Comparison of ENCODE assay signal across 9 mouse cellular contexts in the genomic region with DNA sequence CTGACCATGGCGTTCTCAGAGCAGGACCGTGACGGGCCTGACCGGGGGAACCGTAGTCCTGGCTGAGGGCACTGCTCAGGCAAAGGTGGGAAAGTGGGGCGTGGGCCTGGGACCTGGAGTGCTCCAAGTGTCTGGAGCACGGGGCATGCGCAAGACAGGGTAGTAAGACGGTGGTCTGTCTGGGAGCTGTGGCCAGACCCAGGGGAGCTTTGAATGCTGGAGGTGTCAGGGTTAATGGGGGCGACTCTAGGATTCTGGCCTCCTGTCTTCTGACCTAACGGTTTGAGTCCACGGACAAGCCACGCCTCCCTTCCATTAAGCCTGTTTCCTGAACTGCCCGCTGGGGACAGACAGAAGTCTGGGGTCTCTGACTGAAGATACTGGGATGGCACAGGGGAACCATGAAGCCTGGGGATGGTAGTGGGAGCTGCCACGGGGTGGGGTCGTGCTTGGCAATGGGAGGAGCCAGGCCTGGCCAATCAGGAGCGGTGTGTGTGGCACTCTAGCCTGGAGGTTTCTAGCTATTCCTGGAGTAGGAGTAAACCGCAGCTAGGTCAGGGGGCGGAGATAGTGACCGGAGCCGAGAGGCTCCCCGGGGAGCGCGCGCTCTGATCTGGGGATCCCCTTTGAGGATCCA. TPM values are rescaled to one million over a fixed set of nuclear protein-coding genes. Genes with fewer than 3 reads are reported as not detected.
DNase-seq lines count a peak whose midpoint lies in the region; TF ChIP-seq lines count a peak whose summit lies in the region.
"Had no signal": no experiment of that assay in that cellular context is flagged by ENCODE, and none has a peak within 500 bp of the region (broad histone marks: within the 10 kb centered on the region; RNA-seq: fewer than 3 reads in every experiment).

No protein-coding gene starts in this region.

- 1% methylated on average over 25 of the region's 25 CpGs for whole genome bisulfite sequencing in bone marrow, adult 2 months
- 9% methylated on average over 25 of the region's 25 CpGs for WGBS in forebrain, embryonic 10.5 days
- WGBS in limb, embryonic 10.5 days, result 4% methylated on average over 25 of the region's 25 CpGs
- WGBS in midbrain, embryonic 10.5 days, result 9% methylated on average over 25 of the region's 25 CpGs

- H3K4me1 ChIP-seq in bone marrow, adult 2 months (ENCODE audit: control insufficient read depth, insufficient read depth, low read length), result no peaks in the 10 kb centered on the region; the same call in 1 of the 2 replicates
- H3K4me1 ChIP-seq in forebrain, embryonic 10.5 days, result peaks cover 57% of the 10 kb centered on the region
- peaks cover 47% of the 10 kb centered on the region for H3K4me1 ChIP-seq in limb, embryonic 10.5 days
- H3K4me1 ChIP-seq in midbrain, embryonic 10.5 days, result peaks cover 38% of the 10 kb centered on the region

- H3K9me3 ChIP-seq in forebrain, embryonic 10.5 days, result no peaks in the 10 kb centered on the region
- no peaks in the 10 kb centered on the region for H3K9me3 ChIP-seq in limb, embryonic 10.5 days (replicated peaks)
- no peaks in the 10 kb centered on the region for H3K9me3 ChIP-seq in midbrain, embryonic 10.5 days (replicated peaks)

- H3K4me3 ChIP-seq in layer of hippocampus, adult 2 months, result peak overlapping the region; percentile 68
- H3K4me3 ChIP-seq in bone marrow, adult 2 months (replicated peaks; ENCODE audit: control insufficient read depth, low read depth, low read length), result peak overlapping the region; percentile 44
- H3K4me3 ChIP-seq in forebrain, embryonic 10.5 days, result peak overlapping the region; percentile 76
- peak overlapping the region; percentile 85 for H3K4me3 ChIP-seq in limb, embryonic 10.5 days
- peak overlapping the region; percentile 78 for H3K4me3 ChIP-seq in midbrain, embryonic 10.5 days

- H3K27me3 ChIP-seq in forebrain, embryonic 10.5 days (ENCODE audit: poor library complexity, severe bottlenecking), result peaks cover 21% of the 10 kb centered on the region
- no peaks in the 10 kb centered on the region for H3K27me3 ChIP-seq in limb, embryonic 10.5 days (ENCODE audit: low read depth, poor library complexity, severe bottlenecking)
- H3K27me3 ChIP-seq in midbrain, embryonic 10.5 days (ENCODE audit: low read depth, poor library complexity, severe bottlenecking), result peaks cover 12% of the 10 kb centered on the region

- peak; percentile 28 for TF ChIP-seq CTCF in layer of hippocampus, adult 2 months (conservative IDR thresholded peaks at IDR 0.05)
- TF ChIP-seq CTCF in bone marrow, adult 2 months (IDR thresholded peaks at IDR 0.05; ENCODE audit: control insufficient read depth, insufficient read depth, low read length), result no peak

- intact Hi-C loops in heart, postnatal 14 days (cut with DNase I), result no loop called here

- no peak; the same call in 1 of the 2 replicates for TF ChIP-seq POLR2A in bone marrow, adult 2 months (IDR thresholded peaks at IDR 0.05; ENCODE audit: borderline replicate concordance, control insufficient read depth, low read depth, low read length)

- peak overlapping the region; percentile 96 for H3K27ac ChIP-seq in layer of hippocampus, adult 2 months
- peak overlapping the region; percentile 27; the same call in 1 of the 2 replicates for H3K27ac ChIP-seq in bone marrow, adult 2 months (ENCODE audit: control insufficient read depth, insufficient read depth, low read depth, low read length, poor library complexity)
- H3K27ac ChIP-seq in forebrain, embryonic 10.5 days, result peak overlapping the region; percentile 57
- peak overlapping the region; percentile 67 for H3K27ac ChIP-seq in limb, embryonic 10.5 days
- H3K27ac ChIP-seq in midbrain, embryonic 10.5 days (replicated peaks), result peak overlapping the region; percentile 29; the same call in 1 of the 2 replicates

- DNase-seq in layer of hippocampus, adult 2 months (ENCODE audit: low spot score in 2 of 2), result no peak
- DNase-seq in layer of hippocampus, adult 18-20 months (ENCODE audit: low spot score in 2 of 2), result no peak
- DNase-seq in forebrain, embryonic 10.5 days (ENCODE audit: extremely low spot score, low spot score), result peak; percentile 68
- DNase-seq in heart, postnatal 14 days, result peak; percentile 79 to 80
- peak; percentile 75 for DNase-seq in limb, embryonic 10.5 days (ENCODE audit: low spot score)
- peak; percentile 70 for DNase-seq in midbrain, embryonic 10.5 days (ENCODE audit: low spot score)
- DNase-seq in spleen, postnatal 36 days (ENCODE audit: low spot score in 2 of 2), result peak; percentile 59 to 70

- H3K36me3 ChIP-seq in forebrain, embryonic 10.5 days (replicated peaks), result peaks cover 13% of the 10 kb centered on the region
- H3K36me3 ChIP-seq in limb, embryonic 10.5 days, result peaks cover 13% of the 10 kb centered on the region
- peaks cover 10% of the 10 kb centered on the region; the same call in 1 of the 2 replicates for H3K36me3 ChIP-seq in midbrain, embryonic 10.5 days

RNA-seq across cellular contexts. Expression of gene St6galnac6, which starts 8.8 kb away (rescaled TPM):
- 100 to 1,000 TPM; 117 to 124 TPM for total RNA-seq in layer of hippocampus, adult 2 months (2021)
- total RNA-seq in layer of hippocampus, adult 18-20 months (2021), result 100 to 1,000 TPM; 134 to 142 TPM
- polyA plus RNA-seq in bone marrow, adult 2 months (2011; ENCODE audit: insufficient read depth, insufficient read length, low replicate concordance, missing spikeins), result 13.3 and 25.7 TPM in 2 replicates
- polyA plus RNA-seq in forebrain, embryonic 10.5 days (2016; fragmentation: Nextera tagmentation; extraction: Ambion mirVana), result 13.3 and 13.8 TPM in 2 replicates
- total RNA-seq in heart, postnatal 14 days (2021), result 100 to 1,000 TPM in 1 of 2 experiments, 10 to 100 TPM in 1; 97.9 to 104 TPM
- polyA plus RNA-seq in limb, embryonic 10.5 days (2016; fragmentation: Nextera tagmentation; extraction: Ambion mirVana), result 11.8 and 16.7 TPM in 2 replicates
- polyA plus RNA-seq in midbrain, embryonic 10.5 days (2016; fragmentation: Nextera tagmentation; extraction: Ambion mirVana), result 10.8 and 11.9 TPM in 2 replicates

RNA-seq across cellular contexts. Expression of gene Ak1, which starts 13.3 kb away (rescaled TPM):
- 100 to 1,000 TPM; 120 to 123 TPM for total RNA-seq in layer of hippocampus, adult 2 months (2021)
- 100 to 1,000 TPM; 128 to 131 TPM for total RNA-seq in layer of hippocampus, adult 18-20 months (2021)
- polyA plus RNA-seq in bone marrow, adult 2 months (2011; ENCODE audit: insufficient read depth, insufficient read length, low replicate concordance, missing spikeins), result 4.0 and 9.1 TPM in 2 replicates
- polyA plus RNA-seq in forebrain, embryonic 10.5 days (2016; fragmentation: Nextera tagmentation; extraction: Ambion mirVana), result 17.8 and 20.2 TPM in 2 replicates
- 100 to 1,000 TPM; 595 to 617 TPM for total RNA-seq in heart, postnatal 14 days (2021)
- polyA plus RNA-seq in limb, embryonic 10.5 days (2016; fragmentation: Nextera tagmentation; extraction: Ambion mirVana), result 21.6 and 35.7 TPM in 2 replicates
- polyA plus RNA-seq in midbrain, embryonic 10.5 days (2016; fragmentation: Nextera tagmentation; extraction: Ambion mirVana), result 26.4 and 30.3 TPM in 2 replicates

RNA-seq across cellular contexts. Expression of gene St6galnac4, which starts 21.4 kb away (rescaled TPM):
- 10 to 100 TPM; 36.4 to 40.0 TPM for total RNA-seq in layer of hippocampus, adult 2 months (2021)
- 10 to 100 TPM; 40.4 to 44.8 TPM for total RNA-seq in layer of hippocampus, adult 18-20 months (2021)
- polyA plus RNA-seq in bone marrow, adult 2 months (2011; ENCODE audit: insufficient read depth, insufficient read length, low replicate concordance, missing spikeins), result 8.6 and 18.7 TPM in 2 replicates
- polyA plus RNA-seq in forebrain, embryonic 10.5 days (2016; fragmentation: Nextera tagmentation; extraction: Ambion mirVana), result 15.7 and 17.6 TPM in 2 replicates
- 10 to 100 TPM; 22.8 to 23.6 TPM for total RNA-seq in heart, postnatal 14 days (2021)
- 26.0 and 26.1 TPM in 2 replicates for polyA plus RNA-seq in limb, embryonic 10.5 days (2016; fragmentation: Nextera tagmentation; extraction: Ambion mirVana)
- polyA plus RNA-seq in midbrain, embryonic 10.5 days (2016; fragmentation: Nextera tagmentation; extraction: Ambion mirVana), result 15.9 and 17.1 TPM in 2 replicates

RNA-seq across cellular contexts. Expression of gene 9430097D07Rik, which starts 32.8 kb away (rescaled TPM):
- total RNA-seq in layer of hippocampus, adult 2 months (2021), result under 1 TPM in 1 of 2 experiments, not detected in 1; 0.71 TPM
- under 1 TPM; 0.20 to 0.43 TPM for total RNA-seq in layer of hippocampus, adult 18-20 months (2021)
- not detected in 2 replicates for polyA plus RNA-seq in bone marrow, adult 2 months (2011; ENCODE audit: insufficient read depth, insufficient read length, low replicate concordance, missing spikeins)
- 0.19 and 0.30 TPM in 2 replicates for polyA plus RNA-seq in forebrain, embryonic 10.5 days (2016; fragmentation: Nextera tagmentation; extraction: Ambion mirVana)
- total RNA-seq in heart, postnatal 14 days (2021), result not detected
- polyA plus RNA-seq in limb, embryonic 10.5 days (2016; fragmentation: Nextera tagmentation; extraction: Ambion mirVana), result 0.24 TPM in 1 of 2 replicates, not detected in the other
- polyA plus RNA-seq in midbrain, embryonic 10.5 days (2016; fragmentation: Nextera tagmentation; extraction: Ambion mirVana), result 0.17 and 0.22 TPM in 2 replicates
- total RNA-seq: adrenal gland, postnatal 4 days had no signal

RNA-seq across cellular contexts. Expression of gene Pip5kl1, which starts 33.7 kb away (rescaled TPM):
- total RNA-seq in layer of hippocampus, adult 2 months (2021), result 1 to 10 TPM; 4.4 to 5.0 TPM
- 1 to 10 TPM; 3.3 to 3.5 TPM for total RNA-seq in layer of hippocampus, adult 18-20 months (2021)
- polyA plus RNA-seq in bone marrow, adult 2 months (2011; ENCODE audit: insufficient read depth, insufficient read length, low replicate concordance, missing spikeins), result not detected in 2 replicates
- polyA plus RNA-seq in forebrain, embryonic 10.5 days (2016; fragmentation: Nextera tagmentation; extraction: Ambion mirVana), result 1.8 TPM in 2 replicates
- not detected for total RNA-seq in heart, postnatal 14 days (2021)
- 1.0 and 2.7 TPM in 2 replicates for polyA plus RNA-seq in limb, embryonic 10.5 days (2016; fragmentation: Nextera tagmentation; extraction: Ambion mirVana)
- 1.9 and 2.8 TPM in 2 replicates for polyA plus RNA-seq in midbrain, embryonic 10.5 days (2016; fragmentation: Nextera tagmentation; extraction: Ambion mirVana)

Comparison
In these comparisons a context has a peak if more than half of its experiments do, and no peak if none do; other contexts are left out.
1. DNase-seq: peak in forebrain, embryonic 10.5 days (single experiment), heart, postnatal 14 days (2 of 2), limb, embryonic 10.5 days (single experiment), midbrain, embryonic 10.5 days (single experiment) and spleen, postnatal 36 days (2 of 2); none in layer of hippocampus, adult 2 months (0 of 2) and layer of hippocampus, adult 18-20 months (0 of 2).
2. H3K27ac ChIP-seq: peak in every context shown above with its lines; median percentile 96 in layer of hippocampus, adult 2 months; 67 in limb, embryonic 10.5 days; 57 in forebrain, embryonic 10.5 days; 29 in midbrain, embryonic 10.5 days; 27 in bone marrow, adult 2 months.
3. Peak in every context shown above with its lines, with median percentiles within 50 percentile points of each other: H3K4me3 ChIP-seq.